Mouse (Mus musculus): Measurements from ENCODE around the gene Ndufc2. TPM values are rescaled to one million over a fixed set of nuclear protein-coding genes. Genes with fewer than 3 reads are reported as not detected.
A peak's percentile ranks its signal among the peaks of the same experiment; 100 is the strongest.
"Not testable (repeated sequence)": the region's sequence is repeated elsewhere in the genome, so short reads cannot be mapped to it uniquely, and the experiment has no call there.

The Ndufc2 gene
- total RNA-seq, 2 experiments from 2014 or later, result 521 to 565 TPM

- no peak for DNase-seq (ENCODE audit: low spot score)
- intact Hi-C loops (cut with DNase I), result loop anchor here (5.0 kb wide), 1 partner anchor 33 kb away; no protein-coding TSS in a partner anchor
Measured at GRCm38 (mm10) chr7:97420406-97420805, 20.6 kb downstream of the Ndufc2 start.

- no peak for DNase-seq (ENCODE audit: low spot score)
- intact Hi-C loops (cut with DNase I), result loop anchor here (5.0 kb wide), 1 partner anchor 34 kb away; no protein-coding TSS in a partner anchor
Measured at GRCm38 (mm10) chr7:97420958-97421651, 21.3 kb downstream of the Ndufc2 start.

- no peak for DNase-seq (ENCODE audit: low spot score)
- intact Hi-C loops (cut with DNase I), result loop anchor here (2.0 to 5.0 kb wide), 3 partner anchors 36 to 255 kb away; no protein-coding TSS in a partner anchor
Measured at GRCm38 (mm10) chr7:97423754-97424153, 24.0 kb downstream of the Ndufc2 start.

GRCm38 (mm10) chr7:97424621-97425245 is 24.9 kb downstream of the Ndufc2 start:
- peak; percentile 64 for DNase-seq (ENCODE audit: low spot score)
- intact Hi-C loops (cut with DNase I), result loop anchor here (2.0 to 5.0 kb wide), 5 partner anchors 37 to 254 kb away; partner anchors contain the start of genes Aamdc, Alg8 and Rsf1

GRCm38 (mm10) chr7:97426566-97426965 is 26.8 kb downstream of the Ndufc2 start:
- intact Hi-C loops (cut with DNase I), result loop anchor here (5.0 kb wide), 3 partner anchors 54 to 151 kb away; partner anchors contain the start of genes Aamdc, Alg8 and Rsf1
- no peak for DNase-seq (ENCODE audit: low spot score)

GRCm38 (mm10) chr7:97427296-97427695 is 27.5 kb downstream of the Ndufc2 start:
- DNase-seq (ENCODE audit: low spot score), result no peak
- intact Hi-C loops (cut with DNase I), result loop anchor here (5.0 kb wide), 3 partner anchors 55 to 150 kb away; partner anchors contain the start of genes Aamdc, Alg8 and Rsf1

GRCm38 (mm10) chr7:97427778-97428420 is 28.1 kb downstream of the Ndufc2 start:
- intact Hi-C loops (cut with DNase I), result loop anchor here (5.0 kb wide), 3 partner anchors 56 to 149 kb away; partner anchors contain the start of genes Aamdc, Alg8 and Rsf1
- no peak for DNase-seq (ENCODE audit: low spot score)

- intact Hi-C loops (cut with DNase I), result loop anchor here (5.0 kb wide), 3 partner anchors 57 to 148 kb away; partner anchors contain the start of genes Aamdc, Alg8 and Rsf1
- no peak for DNase-seq (ENCODE audit: low spot score)
Measured at GRCm38 (mm10) chr7:97429705-97430104, 29.9 kb downstream of the Ndufc2 start.

GRCm38 (mm10) chr7:97433517-97433916 is 33.7 kb downstream of the Ndufc2 start:
- intact Hi-C loops (cut with DNase I), result not testable (repeated sequence)

GRCm38 (mm10) chr7:97434517-97434916 is 34.7 kb downstream of the Ndufc2 start:
- intact Hi-C loops (cut with DNase I), result no loop called here
- DNase-seq (ENCODE audit: low spot score), result no peak

More at GRCm38 (mm10) chr7:97433517-97433916, 33.7 kb downstream of the Ndufc2 start:
- DNase-seq (ENCODE audit: low spot score), result not testable (repeated sequence)

GRCm38 (mm10) chr7:97438986-97439385 is 39.2 kb downstream of the Ndufc2 start:
- intact Hi-C loops (cut with DNase I), result no loop called here
- DNase-seq (ENCODE audit: low spot score), result no peak

- intact Hi-C loops (cut with DNase I), result no loop called here
- DNase-seq (ENCODE audit: low spot score), result peak; percentile 49
Measured at GRCm38 (mm10) chr7:97446171-97446925, 46.5 kb downstream of the Ndufc2 start.

GRCm38 (mm10) chr7:97447050-97447531 is 47.3 kb downstream of the Ndufc2 start:
- intact Hi-C loops (cut with DNase I), result no loop called here
- DNase-seq (ENCODE audit: low spot score), result no peak

GRCm38 (mm10) chr7:97451023-97451422 is 51.2 kb downstream of the Ndufc2 start, which contains the start of gene Kctd14:
Gene Kctd14 (plus strand): TSS chr7:97451323.
- intact Hi-C loops (cut with DNase I); DNase-seq (ENCODE audit: low spot score): not testable (repeated sequence)

- intact Hi-C loops (cut with DNase I), result no loop called here
- no peak for DNase-seq (ENCODE audit: low spot score)
Measured at GRCm38 (mm10) chr7:97452196-97452595, 52.4 kb downstream of the Ndufc2 start.

- DNase-seq (ENCODE audit: low spot score), result no peak
- intact Hi-C loops (cut with DNase I), result no loop called here
Measured at GRCm38 (mm10) chr7:97453141-97453921, 53.5 kb downstream of the Ndufc2 start.

- no peak for DNase-seq (ENCODE audit: low spot score)
- intact Hi-C loops (cut with DNase I), result no loop called here
Measured at GRCm38 (mm10) chr7:97454795-97455194, 55.0 kb downstream of the Ndufc2 start.

GRCm38 (mm10) chr7:97455577-97455976 is 55.8 kb downstream of the Ndufc2 start:
- intact Hi-C loops (cut with DNase I), result no loop called here
- DNase-seq (ENCODE audit: low spot score), result no peak
